Mouse (Mus musculus) embryonic fibroblast, embryonic 13.5 days (primary cell): ENCODE measurements around the gene Raet1e.

ENCODE experiments used
- CTCF ChIP-seq: IDR thresholded peaks from 2 replicates; pipeline ENCODE4 v1.5.1; 2011; ENCODE audit warnings: mild to moderate bottlenecking, control low read depth, low read length, moderate library complexity, borderline replicate concordance; ENCODE audit not compliant: insufficient read depth
- POLR2A ChIP-seq: IDR thresholded peaks from 2 replicates; pipeline ENCODE4 v1.6.1; 2011; ENCODE audit warnings: low read depth, mild to moderate bottlenecking, control low read depth, low read length, moderate library complexity

GRCm38 (mm10) chr10:22273684-22274305, 115.4 kb downstream of the Raet1e start:
- no peak for TF ChIP-seq POLR2A
- TF ChIP-seq CTCF = no peak
